Mouse (Mus musculus): ENCODE results near the gene Gm7694. TPM values are rescaled to one million over a fixed set of nuclear protein-coding genes. Genes with fewer than 3 reads are reported as not detected.

The Gm7694 gene
- polyA plus RNA-seq (2014; fragmentation: Illumina TruSeq; extraction: RNeasy Lipid Tissue Mini Kit (QIAGEN cat#74804); ENCODE audit: insufficient read depth, low read depth, low replicate concordance) = 3.7 TPM

DNA sequence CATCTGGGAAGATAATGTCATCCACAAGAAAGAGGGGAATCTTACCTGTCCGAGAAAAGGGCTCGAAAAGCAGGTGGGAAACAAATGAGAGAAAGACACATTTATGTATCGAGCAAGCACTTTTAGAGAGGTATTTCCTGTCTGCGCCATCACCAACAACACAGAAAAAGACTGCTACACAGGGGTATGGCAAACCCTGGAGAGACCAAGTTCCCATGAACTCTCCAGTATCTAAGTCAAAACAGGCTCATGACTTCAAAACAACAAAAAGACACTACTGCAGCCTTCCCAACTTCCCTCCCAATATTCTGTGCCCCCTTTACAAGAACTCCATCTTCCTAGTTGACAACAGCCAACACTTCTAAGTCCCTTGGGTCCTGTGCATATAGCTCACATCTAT, at the start of gene Gm7694:
TSS of gene Gm7694 (minus strand) at position 101 of the 400 bp plus-strand sequence.

DNA sequence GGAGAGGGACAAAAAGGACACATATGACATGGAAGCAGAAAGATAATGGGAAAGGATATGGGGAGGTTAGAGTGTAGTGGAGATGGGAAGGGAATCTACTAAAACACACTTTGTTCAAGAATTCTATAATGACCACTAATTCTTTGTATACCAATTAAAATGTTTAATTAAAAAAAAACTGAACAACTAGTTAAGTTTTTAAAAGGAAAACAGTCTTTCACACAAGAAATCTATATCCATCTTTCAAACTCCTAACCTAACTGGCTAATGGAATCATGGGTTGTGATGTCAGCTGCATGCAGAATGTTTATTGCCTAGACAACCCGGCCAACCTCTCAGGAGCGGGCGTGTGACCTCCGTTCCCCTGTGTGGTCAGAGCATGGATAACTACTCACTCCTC, 2.4 kb upstream of the Gm7694 start, which contains the start of gene Spata46:
TSS of gene Spata46 (plus strand) at position 301 of the 400 bp plus-strand sequence.

DNA sequence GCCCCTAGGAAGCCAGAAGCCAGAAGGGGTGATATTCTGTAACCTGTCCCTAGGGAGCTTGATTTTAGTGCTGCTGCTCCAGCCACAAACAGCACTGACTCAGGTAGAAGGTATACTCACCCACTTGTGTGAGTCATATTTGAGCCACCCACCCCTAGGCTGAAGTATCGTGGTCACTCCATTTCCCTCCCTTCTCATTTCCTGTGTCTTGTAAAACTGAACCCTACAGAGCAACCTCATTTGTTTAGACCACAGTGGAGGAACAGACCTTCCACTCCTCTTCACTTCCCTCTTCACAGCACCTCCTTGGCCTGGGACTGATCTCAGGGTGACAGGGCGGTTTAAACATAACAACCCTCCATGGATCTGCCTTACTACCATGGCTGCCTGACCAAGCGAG, 29.1 kb downstream of the Gm7694 start, which contains the start of gene Sh2d1b1:
TSS of gene Sh2d1b1 (plus strand) at position 305 of the 400 bp plus-strand sequence.

Other genes starting within 250 kb of the Gm7694 start
- 14.6 TPM for gene Ddr2, start 195.6 kb downstream of the Gm7694 start, polyA plus RNA-seq (2014; fragmentation: Illumina TruSeq; extraction: RNeasy Lipid Tissue Mini Kit (QIAGEN cat#74804); ENCODE audit: insufficient read depth, low read depth, low replicate concordance)
- 37.7 TPM for gene Uap1, start 131.4 kb downstream of the Gm7694 start, polyA plus RNA-seq (2014; fragmentation: Illumina TruSeq; extraction: RNeasy Lipid Tissue Mini Kit (QIAGEN cat#74804); ENCODE audit: insufficient read depth, low read depth, low replicate concordance)
- 18.7 TPM for gene Uhmk1, start 90.9 kb downstream of the Gm7694 start, polyA plus RNA-seq (2014; fragmentation: Illumina TruSeq; extraction: RNeasy Lipid Tissue Mini Kit (QIAGEN cat#74804); ENCODE audit: insufficient read depth, low read depth, low replicate concordance)
- not detected for gene Sh2d1b2, start 73.6 kb downstream of the Gm7694 start, polyA plus RNA-seq (2014; fragmentation: Illumina TruSeq; extraction: RNeasy Lipid Tissue Mini Kit (QIAGEN cat#74804); ENCODE audit: insufficient read depth, low read depth, low replicate concordance)
- gene Sh2d1b1, start 29.0 kb downstream of the Gm7694 start, polyA plus RNA-seq (2014; fragmentation: Illumina TruSeq; extraction: RNeasy Lipid Tissue Mini Kit (QIAGEN cat#74804); ENCODE audit: insufficient read depth, low read depth, low replicate concordance) = 5.4 TPM
- gene Spata46, start 2.5 kb upstream of the Gm7694 start, polyA plus RNA-seq (2014; fragmentation: Illumina TruSeq; extraction: RNeasy Lipid Tissue Mini Kit (QIAGEN cat#74804); ENCODE audit: insufficient read depth, low read depth, low replicate concordance) = not detected

Measured in lung, adult 10 weeks (tissue).